Mouse (Mus musculus) retina, postnatal 1 day (tissue): Measurements from ENCODE around the gene Hspbp1.
A peak's percentile ranks its signal among the peaks of the same experiment; 100 is the strongest.

Experiments
- DNase-seq: peaks from one replicate; pipeline ENCODE4 v3.0.0-alpha.2; 2012

Gene Hspbp1

DNA sequence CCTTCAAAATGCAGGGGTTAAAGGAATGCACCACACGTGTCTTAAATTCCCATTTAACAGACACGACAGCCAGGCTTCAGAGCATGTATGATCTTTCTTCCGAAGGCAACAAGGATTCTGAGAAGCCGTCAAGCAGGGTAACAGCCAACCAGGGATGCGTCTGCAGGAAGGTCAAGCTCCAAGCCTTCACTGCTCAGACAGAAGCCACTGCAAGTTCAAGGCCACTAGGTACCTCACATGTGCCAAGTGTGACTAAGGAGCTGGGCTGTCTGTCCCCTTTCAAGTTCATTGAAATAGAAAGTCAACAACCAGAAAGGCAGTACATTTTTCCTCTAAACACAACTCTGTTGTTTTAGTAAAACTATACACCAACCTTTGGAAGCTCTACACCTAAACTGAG is 18.0 kb downstream of the Hspbp1 start:
- DNase-seq = no peak

DNA sequence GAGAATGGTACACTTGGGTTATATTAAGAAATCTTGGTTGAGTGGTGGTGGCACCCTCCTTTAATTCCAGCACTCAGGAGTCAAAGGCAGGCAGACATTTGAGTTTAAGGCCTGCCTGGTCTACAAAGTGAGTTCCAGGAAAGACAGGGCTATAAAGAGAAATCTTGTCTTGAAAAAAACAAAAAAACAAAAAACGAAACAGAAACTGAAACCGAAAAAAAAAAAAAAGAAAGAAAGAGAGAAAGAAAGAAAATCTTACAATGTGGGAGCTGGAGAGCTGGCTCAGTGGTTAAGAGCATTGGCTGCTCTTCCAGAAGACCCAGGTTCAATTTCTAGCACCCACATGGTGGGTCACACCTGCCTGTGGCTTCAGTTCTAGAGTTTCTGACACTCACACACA is 21.1 kb downstream of the Hspbp1 start:
- DNase-seq = no peak

GRCm38 (mm10) chr7:4663179-4663578 is 21.7 kb downstream of the Hspbp1 start:
- no peak for DNase-seq

DNA sequence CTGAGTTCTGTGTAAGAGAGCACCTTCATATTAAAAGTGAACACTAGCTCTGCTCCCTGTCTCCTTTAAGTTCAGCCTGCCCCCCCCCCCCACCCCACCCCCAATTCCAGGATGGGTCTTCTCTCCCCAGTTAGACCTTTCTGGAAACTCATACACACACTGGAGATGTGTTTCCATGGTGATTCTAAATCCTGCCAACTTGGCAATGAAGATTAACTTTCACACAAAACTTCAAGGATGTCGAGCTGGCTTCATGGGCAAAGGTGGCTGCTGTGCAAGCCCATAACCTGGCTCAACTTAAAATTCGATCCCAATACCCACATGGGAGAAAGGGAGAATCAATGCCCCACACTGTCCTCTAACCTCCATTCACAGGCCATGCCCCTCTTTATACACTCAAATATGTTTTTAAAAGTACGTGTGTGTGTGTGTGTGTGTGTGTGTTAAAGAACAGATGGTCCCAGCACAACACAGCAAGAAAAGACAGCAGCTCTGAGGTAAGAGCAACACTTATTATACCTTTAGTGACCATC is 24.9 kb downstream of the Hspbp1 start:
- no peak for DNase-seq

- DNase-seq = peak; percentile 98
Observed at GRCm38 (mm10) chr7:4658912-4659551, 25.8 kb downstream of the Hspbp1 start, which contains the start of gene Ppp6r1. TSS of gene Ppp6r1 (minus strand) at chr7:4659019.

GRCm38 (mm10) chr7:4658128-4658907 is 26.6 kb downstream of the Hspbp1 start:
- no peak for DNase-seq

DNA sequence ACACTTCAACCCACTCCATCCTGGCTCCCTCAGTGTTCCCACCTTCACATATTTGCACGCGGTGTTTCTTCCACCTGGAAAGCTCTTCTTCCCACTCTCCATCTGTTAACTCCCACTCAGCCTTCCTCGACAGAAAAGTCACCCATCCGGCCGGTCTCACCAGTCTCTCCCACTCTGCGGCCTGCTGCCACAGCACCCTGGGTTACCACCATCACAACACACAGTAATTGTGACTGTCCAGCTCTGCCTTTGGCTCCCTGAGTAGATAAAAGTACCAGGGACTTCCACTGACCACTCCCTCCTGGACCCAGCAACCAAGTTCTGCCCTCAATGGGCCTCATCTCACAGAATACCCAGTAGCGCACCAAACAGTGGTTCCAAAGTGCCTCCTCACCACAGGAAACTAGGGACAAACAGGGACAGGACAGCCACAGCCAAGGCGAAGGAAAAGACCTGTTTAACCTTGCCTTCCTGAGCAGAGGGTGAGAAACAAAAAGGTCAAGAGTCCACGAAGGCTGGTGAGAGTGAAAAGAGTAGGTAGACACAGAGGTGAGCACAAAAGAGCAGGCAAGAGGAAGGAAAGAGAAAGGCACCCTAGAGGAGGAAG is 27.2 kb downstream of the Hspbp1 start:
- DNase-seq = peak; percentile 6

- DNase-seq = no peak
Observed at GRCm38 (mm10) chr7:4656818-4657217, 28.1 kb downstream of the Hspbp1 start.

- no peak for DNase-seq
Observed at GRCm38 (mm10) chr7:4655916-4656315, 29.0 kb downstream of the Hspbp1 start.

GRCm38 (mm10) chr7:4655393-4655792 is 29.5 kb downstream of the Hspbp1 start:
- DNase-seq = no peak

DNA sequence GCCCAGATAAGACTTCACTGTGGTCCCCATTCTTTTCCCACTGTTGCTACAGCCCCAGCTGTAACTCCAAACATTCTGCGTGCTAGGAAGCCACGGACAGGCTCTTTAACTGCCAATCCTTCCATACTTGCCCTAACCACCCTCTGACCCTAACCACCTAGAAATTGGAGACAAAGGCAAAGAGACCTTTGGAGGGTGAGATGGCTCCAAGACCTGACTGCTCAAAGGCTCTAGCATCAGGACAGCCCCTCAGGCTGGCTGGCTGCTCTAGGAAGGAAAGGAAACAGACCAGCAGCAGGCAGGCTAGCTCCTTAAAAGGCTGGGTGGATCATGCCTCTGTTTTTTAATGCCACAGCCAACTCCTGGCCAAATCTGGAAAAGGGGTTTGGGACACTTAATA is 30.6 kb downstream of the Hspbp1 start:
- no peak for DNase-seq

DNA sequence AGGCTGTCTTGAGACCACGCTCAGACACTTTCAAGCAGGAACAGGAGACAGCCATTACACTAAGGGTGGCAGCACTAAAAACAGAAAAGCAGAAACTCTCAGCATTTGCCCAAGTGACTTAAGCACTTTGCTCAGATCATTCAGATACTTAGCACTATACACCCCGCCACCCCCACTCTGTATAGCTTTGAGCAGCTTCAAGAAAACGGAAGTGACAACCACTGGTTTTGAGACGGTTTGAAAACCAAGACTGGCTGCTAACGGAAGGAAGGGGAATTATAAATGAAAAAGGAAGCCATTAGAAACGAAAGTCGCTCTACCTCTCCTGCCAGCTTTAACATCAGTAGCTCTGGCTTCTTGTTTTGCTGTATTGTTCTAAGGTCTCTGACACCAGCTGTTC is 31.1 kb downstream of the Hspbp1 start:
- DNase-seq = no peak

DNA sequence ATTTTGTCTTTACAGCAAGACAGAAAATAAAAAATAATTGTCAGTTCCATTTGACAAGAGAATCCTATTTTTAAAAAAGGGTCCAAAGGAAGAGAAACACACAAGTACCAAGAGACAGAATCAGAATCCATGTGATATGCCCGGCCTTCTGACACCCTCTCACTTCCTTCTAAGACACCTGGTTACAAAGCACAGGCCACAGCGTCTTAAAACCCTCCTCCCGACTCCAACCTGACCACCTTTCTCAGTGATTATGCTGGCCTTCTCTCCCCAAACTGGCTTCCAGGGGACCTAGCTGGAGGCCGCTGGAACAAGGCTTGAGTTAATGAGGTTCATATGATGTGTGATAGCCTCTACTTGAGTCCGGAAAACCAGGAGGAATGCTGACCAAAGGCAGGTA is 31.5 kb downstream of the Hspbp1 start:
- DNase-seq = no peak

DNA sequence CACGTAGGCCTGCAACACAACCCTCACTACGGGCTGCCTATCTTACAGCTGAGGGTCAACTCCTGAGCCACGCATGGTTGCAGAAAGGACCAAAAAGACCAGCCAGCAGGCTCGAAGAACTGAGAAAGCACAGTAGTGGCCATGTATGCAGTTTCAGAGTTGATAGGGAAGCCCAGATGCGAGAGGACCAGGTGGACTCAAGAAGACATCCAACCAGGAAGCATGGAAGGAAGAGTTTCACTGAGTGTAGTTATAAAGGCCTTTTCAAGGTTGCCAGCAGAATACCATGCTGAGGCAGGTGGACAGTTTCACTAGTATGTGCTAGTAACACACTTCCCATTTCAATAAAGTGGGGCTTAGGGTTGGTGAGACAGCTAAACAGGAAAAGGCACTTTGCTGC is 32.1 kb downstream of the Hspbp1 start:
- no peak for DNase-seq

DNA sequence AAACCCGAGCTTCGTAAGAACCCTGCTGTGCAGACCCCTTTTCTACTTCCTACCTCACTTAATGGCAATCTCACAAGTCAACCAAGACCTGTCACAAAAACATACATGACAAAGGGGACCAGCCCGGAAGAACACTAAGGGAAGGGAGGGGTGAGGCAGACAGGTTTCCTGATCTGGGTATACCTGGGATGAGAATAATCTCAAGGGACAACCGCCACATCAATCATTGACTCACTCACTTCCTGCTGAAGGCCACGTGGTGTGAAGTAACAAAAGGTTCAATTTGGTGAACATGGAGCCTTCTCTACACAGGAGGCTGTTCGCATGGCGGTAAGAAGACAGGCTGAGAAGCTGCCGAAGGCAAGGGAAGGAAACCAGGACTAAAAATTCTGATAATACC is 33.3 kb downstream of the Hspbp1 start:
- DNase-seq = no peak

GRCm38 (mm10) chr7:4647992-4648391 is 36.9 kb downstream of the Hspbp1 start:
- no peak for DNase-seq

DNA sequence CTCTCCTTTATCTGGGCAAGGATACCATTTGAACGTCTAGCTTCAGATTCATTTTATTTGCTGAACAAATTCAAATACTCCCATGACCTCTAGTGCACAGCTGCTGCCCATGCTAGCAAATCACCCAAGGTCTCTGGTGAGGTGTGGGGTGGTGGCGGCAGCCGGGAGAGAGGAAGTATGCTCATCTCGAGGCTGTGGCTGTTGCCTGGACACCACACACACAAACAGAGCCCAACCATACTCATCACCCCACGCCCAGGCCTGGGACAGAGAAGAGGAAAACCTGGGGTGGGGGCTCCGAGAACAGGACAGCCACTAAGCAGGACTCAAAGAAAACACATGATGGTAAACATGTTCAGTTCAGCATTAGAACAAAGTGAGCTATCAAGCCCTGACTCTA is 37.6 kb downstream of the Hspbp1 start:
- DNase-seq = no peak

- no peak for DNase-seq
Observed at GRCm38 (mm10) chr7:4646806-4647205, 38.1 kb downstream of the Hspbp1 start.

GRCm38 (mm10) chr7:4643225-4643624 is 41.6 kb downstream of the Hspbp1 start:
- DNase-seq = no peak

- no peak for DNase-seq
Observed at GRCm38 (mm10) chr7:4641956-4642355, 42.9 kb downstream of the Hspbp1 start.

DNA sequence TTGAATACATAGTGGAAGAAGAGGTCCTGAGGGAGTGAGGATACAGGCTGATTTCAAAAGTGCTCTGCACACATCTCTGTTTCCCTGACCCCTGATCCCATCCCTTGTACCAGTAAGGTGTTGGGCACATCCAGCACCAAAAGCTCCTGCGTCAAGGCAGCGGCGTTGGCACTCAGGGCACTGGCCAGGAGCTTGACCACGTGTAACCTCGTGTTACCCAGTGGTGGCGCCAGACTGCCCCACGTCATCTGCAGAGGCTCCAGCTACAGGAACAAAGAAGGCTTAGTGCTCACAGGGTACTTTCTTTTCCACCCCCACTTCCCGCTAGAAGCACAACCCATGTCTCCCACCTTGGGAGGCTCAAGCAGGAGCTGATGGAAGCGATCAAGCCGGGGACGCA is 43.7 kb downstream of the Hspbp1 start:
- no peak for DNase-seq

- no peak for DNase-seq
Observed at GRCm38 (mm10) chr7:4636179-4636578, 48.7 kb downstream of the Hspbp1 start.

DNA sequence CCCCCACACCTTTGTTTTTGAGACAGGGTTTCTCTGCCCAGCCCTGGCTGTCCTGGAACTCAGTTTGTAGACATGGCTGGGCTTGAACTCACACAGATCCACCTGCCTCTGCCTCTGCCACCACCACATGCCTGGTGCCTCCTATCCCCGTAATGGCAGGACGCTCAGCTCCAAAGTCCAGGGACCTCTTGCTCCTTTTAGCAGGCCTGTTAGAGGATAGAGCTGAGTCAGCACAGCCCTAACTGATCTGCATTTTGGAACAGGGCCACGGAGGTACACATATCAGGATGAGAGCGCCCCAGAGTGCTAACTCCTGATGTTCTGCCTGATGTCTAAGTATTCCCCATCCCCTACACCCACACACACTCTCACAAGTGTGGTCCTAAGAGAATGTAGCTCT is 53.8 kb downstream of the Hspbp1 start, which contains the start of gene Tmem86b:
Gene Tmem86b (minus strand): TSS at position 392 of the 400 bp plus-strand sequence.
- DNase-seq = no peak

DNA sequence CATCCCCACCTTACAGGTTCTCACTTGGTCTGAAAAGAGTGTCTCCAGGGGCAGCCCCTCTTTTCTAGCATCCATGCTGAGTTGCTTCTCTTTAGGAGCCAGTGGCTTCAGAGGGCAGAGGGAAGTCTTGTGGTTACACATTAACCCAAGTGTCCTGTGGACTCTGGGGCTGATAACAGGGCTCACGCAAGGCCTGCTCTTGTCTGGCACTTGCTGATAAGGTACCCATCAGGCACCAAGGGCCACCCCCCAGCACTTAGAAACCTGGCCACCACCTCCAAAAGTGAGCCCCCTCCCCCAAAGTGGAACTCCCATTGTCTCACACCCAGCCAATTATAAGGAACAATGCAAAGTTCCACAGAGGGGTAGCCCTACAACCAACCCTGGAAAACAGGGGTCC is 54.7 kb downstream of the Hspbp1 start:
- DNase-seq = no peak
